Mouse (Mus musculus): ENCODE measurements around the gene Il1b. TPM values are rescaled to one million over a fixed set of nuclear protein-coding genes. Genes with fewer than 3 reads are reported as not detected.

The Il1b gene
- polyA plus RNA-seq (2012; ENCODE audit: low replicate concordance): 6.3 and 12.8 TPM in 2 replicates

GRCm38 (mm10) chr2:129371039-129371438, at the start of gene Il1b:
Gene Il1b (minus strand): TSS chr2:129371139.

Other genes starting within 250 kb of the Il1b start
- gene Chchd5, start 241.4 kb downstream of the Il1b start, polyA plus RNA-seq (2012; ENCODE audit: low replicate concordance): 2.3 and 17.5 TPM in 2 replicates
- 32.1 and 36.1 TPM in 2 replicates for gene Slc20a1, start 172.4 kb downstream of the Il1b start, polyA plus RNA-seq (2012; ENCODE audit: low replicate concordance)
- gene Ckap2l, start 73.9 kb downstream of the Il1b start, polyA plus RNA-seq (2012; ENCODE audit: low replicate concordance): 7.2 and 10.9 TPM in 2 replicates
- 0.09 and 0.34 TPM in 2 replicates for gene Il1a, start 61.2 kb downstream of the Il1b start, polyA plus RNA-seq (2012; ENCODE audit: low replicate concordance)
- gene F830045P16Rik, start 165.5 kb upstream of the Il1b start, polyA plus RNA-seq (2012; ENCODE audit: low replicate concordance): not detected in 2 replicates
- gene Sirpa, start 221.7 kb upstream of the Il1b start, polyA plus RNA-seq (2012; ENCODE audit: low replicate concordance): 120 and 165 TPM in 2 replicates

Data from hematopoietic multipotent progenitor cell, adult 10-12 weeks (in vitro differentiated cells).